Mouse (Mus musculus): ENCODE results near the gene Gm17949. TPM values are rescaled to one million over a fixed set of nuclear protein-coding genes. Genes with fewer than 3 reads are reported as not detected.

Gm17949 gene
- polyA plus RNA-seq (2014; fragmentation: Nextera tagmentation; extraction: Ambion mirVana) = 0.19 and 0.32 TPM in 2 replicates

- Histone ChIP-seq H3K36me3 (ENCODE audit: control insufficient read depth, insufficient read depth, low read length) (peaks cover 7% of the 10 kb centered on the region), H3K4me2 (peak within 1 kb of the TSS; percentile 92), H3K27me3 (ENCODE audit: control insufficient read depth, insufficient read depth, low read length) (no peaks in the 10 kb centered on the region), H3K27ac (ENCODE audit: low read depth, low read length) (peak within 1 kb of the TSS; percentile 82), H3K9me3 (ENCODE audit: control insufficient read depth, low read length) (no peaks in the 10 kb centered on the region), H3K4me1 (ENCODE audit: control insufficient read depth, insufficient read depth, low read length) (peaks cover 15% of the 10 kb centered on the region), H3K9ac (ENCODE audit: low read length) (peak within 1 kb of the TSS; percentile 84), H3K4me3 (ENCODE audit: low read depth, low read length) (peak within 1 kb of the TSS; percentile 50)
- ATAC-seq (ENCODE audit: low FRiP score) = peak; percentile 93
- peak; percentile 100 for DNase-seq (ENCODE audit: low spot score, missing footprints)
- under 1% methylated on average over 51 of the region's 51 CpGs for WGBS
Observed at GRCm38 (mm10) chr17:57011236-57012141, at the start of gene Gm17949, which contains the start of gene Gtf2f1. TSS of gene Gm17949 (plus strand) at chr17:57011469. TSS of gene Gtf2f1 (minus strand) at chr17:57011288.

GRCm38 (mm10) chr17:56961880-56962279, 49.4 kb upstream of the Gm17949 start:
- 89% methylated on average over 4 of the region's 4 CpGs for WGBS
- Histone ChIP-seq H3K4me3 (ENCODE audit: low read depth, low read length) (no peak overlapping the region), H3K4me2 (no peak overlapping the region), H3K27me3 (ENCODE audit: control insufficient read depth, insufficient read depth, low read length) (no peaks in the 10 kb centered on the region), H3K9me3 (ENCODE audit: control insufficient read depth, low read length) (no peaks in the 10 kb centered on the region), H3K4me1 (ENCODE audit: control insufficient read depth, insufficient read depth, low read length) (no peaks in the 10 kb centered on the region), H3K27ac (ENCODE audit: low read depth, low read length) (no peak overlapping the region), H3K9ac (ENCODE audit: low read length) (no peak overlapping the region), H3K36me3 (ENCODE audit: control insufficient read depth, insufficient read depth, low read length) (no peaks in the 10 kb centered on the region)
- no peak for DNase-seq (ENCODE audit: low spot score, missing footprints)
- ATAC-seq (ENCODE audit: low FRiP score) = no peak

DNA sequence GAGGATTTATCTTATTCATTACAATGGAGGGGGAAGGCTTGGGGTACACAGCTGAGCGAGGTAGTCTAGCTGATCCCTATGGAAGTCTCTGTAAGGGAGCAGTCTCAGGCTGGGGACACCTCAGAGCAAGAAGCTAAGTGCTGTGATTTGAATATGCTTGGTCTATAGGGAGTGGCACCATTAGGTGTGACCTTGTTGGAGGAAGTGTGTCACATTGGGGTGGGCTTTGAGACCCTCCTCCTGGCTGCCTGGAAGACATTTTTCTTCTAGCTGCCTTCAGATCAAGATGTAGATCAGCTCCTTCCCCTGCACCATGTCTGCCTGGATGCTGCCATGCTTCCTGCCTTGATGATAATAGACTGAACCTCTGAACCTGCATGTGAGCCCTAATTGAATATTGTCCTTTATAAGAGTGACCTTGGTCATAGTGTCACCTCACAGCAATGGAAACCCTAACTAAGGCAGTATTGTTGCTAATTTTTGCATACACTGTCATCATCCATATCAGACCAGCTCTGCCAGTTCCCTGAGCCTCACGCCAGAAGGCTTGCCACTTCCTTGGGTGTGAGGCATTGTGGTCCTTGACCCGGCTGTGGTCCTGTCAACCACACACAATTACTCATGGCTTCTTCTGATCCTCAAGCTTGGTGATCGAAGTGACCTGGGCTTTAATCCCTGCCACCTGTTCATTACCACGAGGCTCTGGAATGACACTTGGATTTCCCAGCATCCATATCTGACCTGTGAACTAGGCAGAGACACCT, 48.4 kb upstream of the Gm17949 start:
- H3K36me3 ChIP-seq (ENCODE audit: control insufficient read depth, insufficient read depth, low read length) = no peaks in the 10 kb centered on the region
- no peak overlapping the region for H3K4me2 ChIP-seq
- WGBS = 82% methylated on average over 5 of the region's 5 CpGs
- H3K4me3 ChIP-seq (ENCODE audit: low read depth, low read length) = no peak overlapping the region
- no peak overlapping the region for H3K9ac ChIP-seq (ENCODE audit: low read length)
- H3K9me3 ChIP-seq (ENCODE audit: control insufficient read depth, low read length) = no peaks in the 10 kb centered on the region
- no peak for DNase-seq (ENCODE audit: low spot score, missing footprints)
- H3K4me1 ChIP-seq (ENCODE audit: control insufficient read depth, insufficient read depth, low read length) = no peaks in the 10 kb centered on the region
- H3K27me3 ChIP-seq (ENCODE audit: control insufficient read depth, insufficient read depth, low read length) = no peaks in the 10 kb centered on the region
- H3K27ac ChIP-seq (ENCODE audit: low read depth, low read length) = no peak overlapping the region
- no peak for ATAC-seq (ENCODE audit: low FRiP score)

DNA sequence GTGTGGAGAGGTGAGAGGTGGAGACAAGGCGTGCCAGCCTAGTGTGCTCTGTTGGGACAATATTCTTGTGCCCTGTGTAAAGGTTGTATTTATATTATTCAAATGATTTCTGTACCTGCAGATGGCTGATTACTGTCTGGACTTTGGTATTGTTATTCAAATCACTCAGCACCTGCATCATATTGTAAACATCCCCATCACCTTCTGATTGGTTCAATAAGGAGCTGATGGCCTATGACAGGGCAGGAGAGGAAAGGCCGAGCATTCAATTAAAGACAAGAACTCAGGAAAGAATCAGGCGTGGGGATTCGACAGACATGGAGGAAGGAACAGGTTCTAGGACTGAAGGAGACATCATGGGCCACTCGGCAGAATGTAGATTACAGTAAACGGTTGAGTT, 47.6 kb upstream of the Gm17949 start:
- 73% methylated on average over 6 of the region's 6 CpGs for WGBS
- no peaks in the 10 kb centered on the region for H3K27me3 ChIP-seq (ENCODE audit: control insufficient read depth, insufficient read depth, low read length)
- no peak overlapping the region for H3K4me3 ChIP-seq (ENCODE audit: low read depth, low read length)
- no peaks in the 10 kb centered on the region for H3K36me3 ChIP-seq (ENCODE audit: control insufficient read depth, insufficient read depth, low read length)
- no peak overlapping the region for H3K27ac ChIP-seq (ENCODE audit: low read depth, low read length)
- no peaks in the 10 kb centered on the region for H3K4me1 ChIP-seq (ENCODE audit: control insufficient read depth, insufficient read depth, low read length)
- ATAC-seq (ENCODE audit: low FRiP score) (no peak), DNase-seq (ENCODE audit: low spot score, missing footprints) (no peak)
- H3K9me3 ChIP-seq (ENCODE audit: control insufficient read depth, low read length) = no peaks in the 10 kb centered on the region
- no peak overlapping the region for H3K9ac ChIP-seq (ENCODE audit: low read length)
- no peak overlapping the region for H3K4me2 ChIP-seq

GRCm38 (mm10) chr17:56969321-56969720, 41.9 kb upstream of the Gm17949 start:
- no peaks in the 10 kb centered on the region for H3K4me1 ChIP-seq (ENCODE audit: control insufficient read depth, insufficient read depth, low read length)
- no peaks in the 10 kb centered on the region for H3K36me3 ChIP-seq (ENCODE audit: control insufficient read depth, insufficient read depth, low read length)
- no peak overlapping the region for H3K27ac ChIP-seq (ENCODE audit: low read depth, low read length)
- no peak overlapping the region for H3K4me3 ChIP-seq (ENCODE audit: low read depth, low read length)
- no peaks in the 10 kb centered on the region for H3K9me3 ChIP-seq (ENCODE audit: control insufficient read depth, low read length)
- ATAC-seq (ENCODE audit: low FRiP score) = no peak
- WGBS = 74% methylated on average over 3 of the region's 3 CpGs
- H3K27me3 ChIP-seq (ENCODE audit: control insufficient read depth, insufficient read depth, low read length) = no peaks in the 10 kb centered on the region
- H3K4me2 ChIP-seq = no peak overlapping the region
- H3K9ac ChIP-seq (ENCODE audit: low read length) = no peak overlapping the region
- no peak for DNase-seq (ENCODE audit: low spot score, missing footprints)

GRCm38 (mm10) chr17:56970081-56970480, 41.2 kb upstream of the Gm17949 start:
- WGBS = 70% methylated on average over 5 of the region's 5 CpGs
- Histone ChIP-seq H3K9ac (ENCODE audit: low read length) (no peak overlapping the region), H3K4me1 (ENCODE audit: control insufficient read depth, insufficient read depth, low read length) (no peaks in the 10 kb centered on the region), H3K36me3 (ENCODE audit: control insufficient read depth, insufficient read depth, low read length) (no peaks in the 10 kb centered on the region), H3K27me3 (ENCODE audit: control insufficient read depth, insufficient read depth, low read length) (no peaks in the 10 kb centered on the region), H3K27ac (ENCODE audit: low read depth, low read length) (no peak overlapping the region), H3K4me3 (ENCODE audit: low read depth, low read length) (no peak overlapping the region), H3K4me2 (no peak overlapping the region), H3K9me3 (ENCODE audit: control insufficient read depth, low read length) (no peaks in the 10 kb centered on the region)
- no peak for ATAC-seq (ENCODE audit: low FRiP score)
- no peak for DNase-seq (ENCODE audit: low spot score, missing footprints)

DNA sequence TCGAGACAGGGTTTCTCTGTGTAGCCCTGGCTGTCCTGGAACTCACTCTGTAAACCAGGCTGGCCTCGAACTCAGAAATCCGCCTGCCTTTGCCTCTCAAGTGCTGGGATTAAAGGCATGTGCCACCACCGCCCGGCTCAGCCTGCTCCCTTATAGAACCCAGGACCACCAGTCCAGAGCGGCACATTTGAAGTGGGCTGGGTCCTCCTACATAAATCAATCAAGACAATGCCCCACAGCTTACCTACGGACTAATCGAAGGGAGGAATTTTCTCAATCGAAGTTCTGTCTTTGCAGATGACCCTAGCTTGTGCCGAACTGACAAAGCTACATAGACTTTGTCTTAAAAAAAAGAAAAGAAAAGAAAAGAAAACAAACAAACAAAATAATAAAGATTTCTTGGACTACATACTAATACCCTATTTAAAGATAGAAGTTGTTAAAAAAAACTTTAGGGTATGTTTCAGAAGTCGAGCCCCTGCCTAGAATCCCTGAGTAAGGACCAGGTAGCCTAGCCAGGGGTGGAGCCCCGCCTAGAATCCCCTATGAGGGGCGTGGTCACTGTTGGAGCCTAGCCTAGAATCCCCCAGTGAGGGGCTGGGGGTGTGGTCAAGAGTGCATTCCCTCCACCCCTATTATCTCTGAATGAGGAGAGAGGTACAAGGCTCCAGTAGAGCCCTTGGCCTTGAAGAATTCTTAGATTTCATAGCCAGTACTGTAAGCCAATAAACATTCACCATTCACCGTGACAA, 37.1 kb upstream of the Gm17949 start:
- Histone ChIP-seq H3K9ac (ENCODE audit: low read length) (no peak overlapping the region), H3K9me3 (ENCODE audit: control insufficient read depth, low read length) (no peaks in the 10 kb centered on the region), H3K36me3 (ENCODE audit: control insufficient read depth, insufficient read depth, low read length) (no peaks in the 10 kb centered on the region), H3K27ac (ENCODE audit: low read depth, low read length) (no peak overlapping the region), H3K4me2 (no peak overlapping the region), H3K4me3 (ENCODE audit: low read depth, low read length) (no peak overlapping the region), H3K4me1 (ENCODE audit: control insufficient read depth, insufficient read depth, low read length) (no peaks in the 10 kb centered on the region), H3K27me3 (ENCODE audit: control insufficient read depth, insufficient read depth, low read length) (no peaks in the 10 kb centered on the region)
- ATAC-seq (ENCODE audit: low FRiP score) (no peak), DNase-seq (ENCODE audit: low spot score, missing footprints) (no peak)
- WGBS = 68% methylated on average over 13 of the region's 14 CpGs

DNA sequence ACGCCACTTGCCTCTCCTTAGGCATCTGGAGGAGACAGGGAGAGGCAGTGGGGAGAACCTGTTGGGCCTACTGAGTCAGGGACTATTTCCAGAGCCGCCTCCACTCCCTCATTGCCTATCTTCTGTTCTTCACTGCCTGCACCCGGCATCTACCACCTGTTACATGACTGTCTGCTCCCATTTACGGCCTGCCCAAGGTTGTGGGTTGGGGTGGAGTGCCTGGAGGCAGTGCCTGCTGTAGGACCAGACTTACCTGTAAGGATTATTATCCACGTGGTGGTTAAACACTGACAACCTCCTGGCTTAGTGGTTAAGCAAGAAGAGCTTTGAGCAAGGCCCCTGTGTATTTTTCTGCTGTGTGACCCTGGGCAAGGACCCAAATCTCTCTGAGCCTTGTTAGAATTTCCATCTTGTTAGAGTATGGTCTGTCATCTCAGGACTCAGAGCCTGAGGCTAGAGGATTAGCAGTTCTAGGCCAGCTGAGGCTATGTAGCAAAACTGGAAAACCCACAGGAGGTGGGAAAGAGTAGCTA, 36.5 kb upstream of the Gm17949 start:
- DNase-seq (ENCODE audit: low spot score, missing footprints) (no peak), ATAC-seq (ENCODE audit: low FRiP score) (no peak)
- H3K4me3 ChIP-seq (ENCODE audit: low read depth, low read length) = no peak overlapping the region
- H3K27me3 ChIP-seq (ENCODE audit: control insufficient read depth, insufficient read depth, low read length) = no peaks in the 10 kb centered on the region
- H3K27ac ChIP-seq (ENCODE audit: low read depth, low read length) = no peak overlapping the region
- no peak overlapping the region for H3K4me2 ChIP-seq
- H3K4me1 ChIP-seq (ENCODE audit: control insufficient read depth, insufficient read depth, low read length) = no peaks in the 10 kb centered on the region
- no peaks in the 10 kb centered on the region for H3K36me3 ChIP-seq (ENCODE audit: control insufficient read depth, insufficient read depth, low read length)
- no peak overlapping the region for H3K9ac ChIP-seq (ENCODE audit: low read length)
- H3K9me3 ChIP-seq (ENCODE audit: control insufficient read depth, low read length) = no peaks in the 10 kb centered on the region
- 75% methylated on average over 5 of the region's 5 CpGs for WGBS

Data from midbrain, embryonic 11.5 days (tissue).